Mouse (Mus musculus) spleen, adult 18-20 months (tissue): ENCODE results near the gene Rcor1.
A peak's percentile ranks its signal among the peaks of the same experiment; 100 is the strongest.

Experiments used
- DNase-seq, 2 experiments: peaks; one replicate each; pipeline ENCODE4 v3.0.0; 2022; ENCODE audit warnings: mixed read lengths in 2 of 2

The Rcor1 gene

GRCm38 (mm10) chr12:111134791-111135733, 95.9 kb downstream of the Rcor1 start:
- no peak for DNase-seq

DNA sequence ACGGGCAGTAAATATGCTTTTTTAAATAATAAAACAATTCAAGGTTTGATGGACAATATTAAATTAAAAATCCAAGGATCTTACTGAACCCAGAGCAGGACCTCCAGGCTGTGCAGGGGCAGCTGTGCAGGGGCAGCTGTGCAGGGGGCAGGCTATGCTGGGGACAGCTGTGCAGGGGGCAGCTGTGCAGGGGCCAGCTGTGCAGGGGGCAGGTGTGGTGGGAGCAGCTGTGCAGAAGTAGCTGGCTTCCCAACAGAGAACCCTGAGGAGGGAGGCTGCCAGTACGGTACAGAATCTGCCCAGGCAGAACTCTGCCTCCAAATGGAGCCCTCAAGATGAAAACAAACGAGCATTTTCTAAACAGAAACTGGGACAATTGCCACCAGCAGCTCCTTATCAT, 96.8 kb downstream of the Rcor1 start:
- no peak for DNase-seq

DNA sequence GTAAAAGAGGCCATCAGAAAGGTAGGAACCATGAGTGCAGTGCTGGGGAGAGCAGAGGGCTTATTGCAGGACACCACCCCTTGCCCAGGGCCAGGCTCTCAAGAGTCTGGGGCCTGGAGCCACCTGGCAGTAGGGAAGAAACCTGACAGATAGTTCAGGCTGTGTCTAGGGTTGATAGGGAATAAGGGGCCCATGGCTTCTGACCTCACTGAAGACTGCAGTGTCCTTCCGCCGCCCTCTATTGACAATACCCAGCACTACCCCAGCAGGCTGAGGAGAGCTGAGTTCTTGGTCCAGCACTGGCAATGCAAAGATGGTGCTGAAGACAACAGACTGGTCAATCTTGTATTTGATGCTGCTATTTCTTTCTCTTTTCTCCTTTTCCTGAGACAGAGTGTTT, 97.9 kb downstream of the Rcor1 start:
- peak in 1 of 2 experiments; percentile 41 for DNase-seq

DNA sequence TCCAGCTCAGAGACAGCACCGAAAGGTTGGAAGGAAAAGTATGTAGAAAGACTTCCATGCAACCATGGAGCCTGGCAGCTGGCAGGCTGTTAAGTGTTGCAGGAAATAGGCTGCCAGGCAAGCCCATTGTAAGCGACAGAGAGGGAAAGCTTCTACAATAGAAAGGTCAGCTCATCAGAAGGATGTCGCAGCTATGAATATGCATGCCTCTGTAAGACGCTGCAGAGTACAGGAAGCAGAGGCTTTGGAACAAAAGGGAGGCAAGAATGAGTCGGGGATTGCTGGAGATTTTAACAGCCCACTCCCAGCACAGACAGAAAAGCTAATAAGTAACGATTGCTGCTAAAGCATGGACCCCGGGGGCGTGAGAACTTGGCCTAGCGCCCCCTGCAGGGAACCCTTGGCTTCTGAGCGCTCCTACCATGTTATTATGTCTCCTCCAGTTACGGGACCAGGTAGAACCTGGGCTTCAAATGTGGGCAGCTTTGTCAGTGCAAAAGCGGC, 103.9 kb downstream of the Rcor1 start:
- peak in 1 of 2 experiments; percentile 28 for DNase-seq

DNA sequence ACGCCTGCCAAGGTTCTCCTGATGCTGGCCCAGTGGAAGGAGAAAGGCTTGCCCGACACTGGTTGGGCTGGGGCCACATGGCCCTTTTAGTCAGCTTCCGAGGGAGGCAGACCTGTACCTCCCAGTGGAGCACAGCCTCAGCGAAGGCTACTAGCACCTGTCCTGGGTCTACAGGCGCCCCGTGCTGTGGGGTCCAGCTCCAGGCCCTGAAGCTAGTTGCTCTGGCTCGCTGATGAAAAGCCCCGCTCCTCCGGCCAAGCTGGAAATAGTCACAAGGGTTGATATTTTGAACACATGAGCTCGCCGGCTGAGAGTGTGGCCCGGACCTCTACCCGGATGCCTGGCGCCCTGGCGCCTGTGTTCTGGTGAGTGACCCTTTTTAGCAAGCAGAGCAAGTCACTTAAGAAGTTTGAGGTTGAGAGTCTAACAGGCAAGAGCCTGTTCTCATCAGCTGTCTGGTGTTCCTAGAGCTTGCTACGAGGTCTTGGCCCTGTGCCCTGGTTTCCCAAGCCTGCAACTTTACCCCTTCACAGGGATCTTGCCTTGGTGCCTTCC, 104.4 kb downstream of the Rcor1 start:
- DNase-seq, result no peak

- no peak for DNase-seq
Observed at GRCm38 (mm10) chr12:111144598-111144997, 105.4 kb downstream of the Rcor1 start.

DNA sequence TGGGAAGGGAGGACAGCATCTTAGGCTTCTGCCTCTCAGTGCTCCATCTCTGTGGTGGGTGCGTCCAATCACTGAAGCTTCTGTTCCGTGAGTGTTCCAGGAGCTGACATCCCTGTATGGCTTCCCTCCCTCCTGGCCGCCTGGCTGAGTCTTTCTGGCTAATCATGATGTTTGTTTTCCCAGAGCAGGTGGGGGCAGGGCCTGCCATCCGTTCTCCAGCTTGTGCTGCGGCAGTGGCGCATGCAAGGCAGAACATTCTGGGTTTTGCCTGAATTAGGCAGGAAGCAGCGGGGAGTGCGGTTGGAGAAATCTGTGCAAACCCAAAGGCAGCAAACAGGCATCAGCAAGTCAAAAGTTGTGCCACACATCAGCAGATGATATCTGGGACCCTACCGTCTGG, 106.1 kb downstream of the Rcor1 start:
- DNase-seq, result no peak

- DNase-seq, result no peak
Observed at GRCm38 (mm10) chr12:111149495-111150235, 110.5 kb downstream of the Rcor1 start.

DNA sequence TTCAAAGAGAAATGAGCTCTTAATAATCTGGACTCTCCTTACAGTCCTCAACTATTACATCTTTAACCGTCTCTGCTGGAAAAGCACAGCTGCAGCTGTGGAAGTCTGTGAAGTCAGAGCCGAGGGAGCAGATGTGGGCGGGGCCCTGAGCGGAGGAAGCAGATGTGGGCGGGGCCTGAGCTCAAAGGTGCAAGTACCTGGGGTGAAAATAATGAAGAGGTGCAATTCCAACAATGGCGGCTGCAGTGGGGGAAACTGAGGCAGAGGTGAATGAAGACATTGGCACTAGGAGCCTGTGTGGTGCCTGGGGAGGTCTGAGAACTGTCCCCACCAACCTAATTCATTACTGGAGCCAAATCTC, 111.1 kb downstream of the Rcor1 start:
- peak; percentile 41 to 69 for DNase-seq

GRCm38 (mm10) chr12:111151422-111152156, 112.4 kb downstream of the Rcor1 start:
- DNase-seq, result no peak

- no peak for DNase-seq
Observed at GRCm38 (mm10) chr12:111152579-111152978, 113.4 kb downstream of the Rcor1 start.

- DNase-seq, result no peak
Observed at GRCm38 (mm10) chr12:111152981-111153710, 114.0 kb downstream of the Rcor1 start.

DNA sequence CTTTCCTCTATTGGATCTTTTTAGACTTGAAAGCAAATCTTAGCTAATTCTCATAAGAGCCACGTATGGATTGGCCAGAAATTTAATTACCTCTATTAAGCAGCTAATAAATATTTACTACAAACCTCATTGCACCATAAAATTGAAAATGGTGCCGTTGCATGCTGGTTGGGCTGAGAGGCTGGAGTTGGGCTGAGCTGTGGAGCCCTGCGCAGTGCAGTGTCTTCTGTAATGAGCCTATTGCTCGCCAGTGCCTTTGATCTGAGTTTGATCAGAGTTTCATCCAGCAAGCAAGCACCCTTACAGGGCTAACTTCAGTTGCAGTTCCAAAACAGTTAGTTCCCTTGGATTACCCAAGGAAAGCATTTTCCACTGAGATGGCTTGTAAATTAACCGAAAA, 114.8 kb downstream of the Rcor1 start:
- DNase-seq, result no peak

GRCm38 (mm10) chr12:111154641-111155040, 115.5 kb downstream of the Rcor1 start:
- DNase-seq, result no peak

- no peak for DNase-seq
Observed at GRCm38 (mm10) chr12:111155756-111156155, 116.6 kb downstream of the Rcor1 start.

DNA sequence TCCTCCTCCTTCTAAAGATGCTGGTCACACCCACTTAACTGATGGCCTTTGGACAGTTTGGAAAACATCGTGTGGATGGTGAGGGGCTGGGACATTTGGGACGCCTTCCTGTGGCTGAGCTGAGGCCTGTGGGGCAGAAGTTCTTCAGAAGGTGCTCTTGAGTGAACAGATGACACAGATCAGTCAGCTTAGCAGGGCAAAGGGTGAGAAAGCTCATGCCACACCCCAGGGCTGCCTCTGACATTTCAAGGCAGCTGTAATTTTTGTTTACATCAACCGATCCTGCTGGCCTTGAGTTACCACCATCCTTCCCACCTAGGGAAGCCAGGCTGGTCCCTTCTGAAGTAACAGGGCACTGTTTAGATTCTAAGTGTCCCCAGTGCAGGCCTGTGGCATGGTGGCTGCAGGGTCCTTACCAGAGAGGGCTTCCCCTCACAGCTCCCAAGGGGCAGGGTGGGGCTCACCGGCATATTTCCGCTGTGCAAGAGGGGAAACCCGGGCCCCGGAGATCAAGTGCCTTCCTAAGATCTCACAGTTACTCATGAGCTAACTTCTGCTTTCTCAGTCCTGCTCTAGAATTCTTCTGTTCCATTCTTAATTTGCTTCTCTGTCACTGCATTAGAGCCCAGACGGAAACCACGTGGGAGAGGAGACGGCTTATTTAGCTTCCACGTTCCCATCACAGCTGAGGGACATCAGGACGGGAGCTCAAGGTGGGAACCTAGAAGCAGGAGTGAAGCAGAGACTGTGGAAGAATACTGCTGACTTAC, 120.7 kb downstream of the Rcor1 start:
- DNase-seq, result peak; percentile 91 to 92

DNA sequence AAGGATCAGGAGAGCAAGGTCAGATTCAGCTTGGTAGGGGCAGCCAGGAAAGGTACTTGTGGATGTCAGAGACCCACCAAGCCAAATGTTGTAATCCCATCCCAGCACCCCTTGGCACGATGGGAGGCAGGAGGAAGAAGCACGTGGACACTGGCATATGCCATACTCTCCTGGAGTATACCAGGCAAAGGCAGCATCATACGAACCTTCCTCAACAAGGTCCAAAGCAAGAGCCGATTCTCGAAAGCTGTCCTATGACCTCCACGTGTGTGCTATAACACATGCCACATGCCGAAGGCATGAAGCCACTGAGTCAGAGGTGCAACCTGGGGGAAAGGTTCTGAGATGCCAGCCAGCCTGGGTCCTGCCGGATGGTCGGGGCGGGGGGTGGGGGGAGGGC, 121.7 kb downstream of the Rcor1 start:
- DNase-seq, result no peak

DNA sequence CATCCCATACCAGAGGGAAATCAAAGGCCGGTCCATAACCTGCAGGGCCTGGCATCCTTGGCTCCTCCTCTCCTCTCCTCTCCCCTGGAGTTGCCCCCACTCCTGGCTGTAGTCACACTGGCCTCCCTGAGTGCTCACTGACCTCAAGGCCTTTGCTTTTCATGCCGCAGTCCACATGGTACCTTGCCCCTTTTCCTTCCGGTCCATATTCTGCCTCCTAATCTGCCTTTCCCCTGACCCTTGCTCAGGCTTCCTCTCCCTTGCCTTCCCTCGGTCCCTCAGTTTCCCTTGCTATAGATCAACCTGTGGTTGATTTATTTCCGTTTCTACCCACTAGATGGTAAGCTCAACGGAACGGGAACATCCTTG, 122.8 kb downstream of the Rcor1 start:
- DNase-seq, result no peak

DNA sequence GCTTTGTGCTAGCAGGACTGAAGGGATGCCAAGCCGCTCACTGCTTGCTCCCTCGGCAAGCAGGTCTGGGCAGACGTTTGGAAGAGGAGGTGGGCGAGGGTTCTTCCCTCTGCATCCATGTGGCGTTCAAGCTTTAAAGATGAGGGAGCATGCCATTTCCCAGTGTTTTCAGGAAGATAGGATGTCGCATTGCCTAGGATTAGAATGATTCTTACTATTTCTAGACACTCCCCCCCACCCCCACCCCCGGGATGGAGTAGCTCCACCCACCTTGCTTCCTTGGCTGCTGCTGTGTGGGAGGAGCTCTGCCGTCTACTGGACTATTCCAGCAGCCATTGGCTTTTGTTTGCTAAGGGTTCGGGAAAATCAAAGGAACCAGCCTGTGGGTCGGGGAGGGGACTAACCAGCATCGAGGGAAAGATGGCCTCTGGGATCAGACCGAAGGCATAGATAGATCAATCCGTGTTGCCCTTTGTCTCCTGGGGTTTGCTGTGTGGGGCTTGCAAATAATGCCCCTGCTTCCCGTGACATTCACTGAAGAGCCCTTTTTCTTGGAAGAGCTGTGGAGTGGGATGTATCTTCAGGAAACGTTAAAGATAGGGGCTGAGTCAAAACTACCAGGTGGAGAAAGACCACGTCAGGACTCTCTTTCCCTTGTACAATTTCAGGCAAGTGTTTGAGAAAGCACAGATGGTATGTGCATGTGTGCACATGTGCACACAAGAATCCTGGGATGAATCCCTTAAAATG, 123.3 kb downstream of the Rcor1 start:
- DNase-seq, result no peak

- DNase-seq, result peak; percentile 77 to 84
Observed at GRCm38 (mm10) chr12:111164310-111164751, 125.2 kb downstream of the Rcor1 start.
